Comparison of ENCODE assay signal across 21 mouse cellular contexts in the genomic region with DNA sequence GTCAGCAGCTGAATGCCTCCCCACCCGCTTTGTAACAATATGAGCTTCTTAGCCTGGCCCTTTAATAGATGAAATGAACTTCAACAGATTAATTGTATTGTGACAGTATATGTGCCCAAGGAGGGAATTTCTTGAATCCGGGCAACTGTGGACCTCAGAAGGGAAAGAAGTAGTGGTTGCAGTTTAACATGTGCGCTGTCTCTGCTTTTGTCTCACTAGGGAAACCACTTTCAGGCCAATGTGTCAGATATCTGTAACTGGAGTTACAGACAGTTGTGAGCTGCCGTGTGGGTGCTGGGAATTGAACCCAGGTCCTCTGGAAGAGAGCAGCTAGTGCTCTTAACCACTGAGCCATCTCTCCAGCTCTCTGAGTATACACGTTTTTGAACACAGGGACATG.
DNase-seq lines count a peak whose midpoint lies in the region; ATAC-seq and TF ChIP-seq lines count a peak whose summit lies in the region.
"Had no signal": no experiment of that assay in that cellular context is flagged by ENCODE, and none has a peak within 500 bp of the region (broad histone marks: within the 10 kb centered on the region; RNA-seq: fewer than 3 reads in every experiment).

No protein-coding gene starts in this region.

- H3K4me1 ChIP-seq in forebrain, embryonic 13.5 days = peaks cover 51% of the 10 kb centered on the region
- H3K4me1 ChIP-seq in forebrain, embryonic 14.5 days (ENCODE audit: control insufficient read depth, insufficient read depth, low read length) = peaks cover 23% of the 10 kb centered on the region
- peaks cover 56% of the 10 kb centered on the region for H3K4me1 ChIP-seq in hindbrain, embryonic 10.5 days (replicated peaks)
- no peaks in the 10 kb centered on the region; the same call in 1 of the 2 replicates for H3K4me1 ChIP-seq in hindbrain, postnatal 0 days (ENCODE audit: insufficient read depth, low read length)
- peaks cover 40% of the 10 kb centered on the region for H3K4me1 ChIP-seq in lung, embryonic 15.5 days
- peaks cover 1% of the 10 kb centered on the region for H3K4me1 ChIP-seq in ES-Bruce4 (ENCODE audit: control insufficient read depth, insufficient read depth, low read length)
- H3K4me1 ChIP-seq: liver, embryonic 13.5 days; megakaryocyte, embryonic 14.5 days had no signal

- H3K9me3 ChIP-seq in forebrain, embryonic 13.5 days (replicated peaks) = no peaks in the 10 kb centered on the region
- no peaks in the 10 kb centered on the region for H3K9me3 ChIP-seq in forebrain, embryonic 14.5 days (replicated peaks; ENCODE audit: control insufficient read depth, low read length)
- H3K9me3 ChIP-seq in hindbrain, embryonic 10.5 days = no peaks in the 10 kb centered on the region
- H3K9me3 ChIP-seq in hindbrain, postnatal 0 days (ENCODE audit: low read length) = no peaks in the 10 kb centered on the region
- no peaks in the 10 kb centered on the region for H3K9me3 ChIP-seq in lung, embryonic 15.5 days
- H3K9me3 ChIP-seq in ES-Bruce4 (replicated peaks; ENCODE audit: control insufficient read depth, insufficient read depth, low read length, poor library complexity, severe bottlenecking) = no peaks in the 10 kb centered on the region
- H3K9me3 ChIP-seq: embryonic facial prominence, embryonic 15.5 days; limb, embryonic 13.5 days; liver, embryonic 13.5 days; megakaryocyte, embryonic 14.5 days had no signal

- H3K36me3 ChIP-seq in forebrain, embryonic 13.5 days (ENCODE audit: poor library complexity, severe bottlenecking) = no peaks in the 10 kb centered on the region
- no peaks in the 10 kb centered on the region for H3K36me3 ChIP-seq in forebrain, embryonic 14.5 days (ENCODE audit: control insufficient read depth, insufficient read depth, low read length)
- peaks cover 5% of the 10 kb centered on the region; the same call in 1 of the 2 replicates for H3K36me3 ChIP-seq in hindbrain, embryonic 10.5 days
- H3K36me3 ChIP-seq in hindbrain, postnatal 0 days (ENCODE audit: insufficient read depth, low read length) = no peaks in the 10 kb centered on the region
- no peaks in the 10 kb centered on the region for H3K36me3 ChIP-seq in lung, embryonic 15.5 days
- no peaks in the 10 kb centered on the region for H3K36me3 ChIP-seq in ES-Bruce4 (ENCODE audit: control insufficient read depth, insufficient read depth, low read length, poor library complexity, severe bottlenecking)
- H3K36me3 ChIP-seq: embryonic facial prominence, embryonic 15.5 days; limb, embryonic 13.5 days; liver, embryonic 13.5 days had no signal

- no peak for TF ChIP-seq POLR2A in ES-Bruce4 (IDR thresholded peaks at IDR 0.05; ENCODE audit: insufficient read depth, low read length)

- ATAC-seq in forebrain, embryonic 13.5 days = no peak
- no peak for ATAC-seq in forebrain, embryonic 14.5 days
- no peak for ATAC-seq in hindbrain, postnatal 0 days
- no peak for ATAC-seq in lung, embryonic 15.5 days (ENCODE audit: borderline replicate concordance, extremely low read depth, low FRiP score, low TSS enrichment)

- WGBS in forebrain, embryonic 13.5 days = 50% methylated on average over 5 of the region's 5 CpGs
- 54% methylated on average over 5 of the region's 5 CpGs for WGBS in forebrain, embryonic 14.5 days
- WGBS in hindbrain, embryonic 10.5 days = 74% methylated on average over 5 of the region's 5 CpGs
- WGBS in hindbrain, postnatal 0 days = 71% methylated on average over 5 of the region's 5 CpGs
- 75% methylated on average over 5 of the region's 5 CpGs for WGBS in lung, embryonic 15.5 days

- no peak for TF ChIP-seq EP300 in ES-Bruce4 (IDR thresholded peaks at IDR 0.05; ENCODE audit: insufficient read depth, low read depth, low read length)

- DNase-seq in forebrain, embryonic 14.5 days (ENCODE audit: low spot score) = no peak
- no peak for DNase-seq in hindbrain, embryonic 10.5 days (ENCODE audit: low spot score)
- DNase-seq in hindbrain, postnatal 0 days (ENCODE audit: low spot score) = no peak
- DNase-seq in lung, postnatal 36 days = no peak
- DNase-seq in thymus, postnatal 36 days = no peak
- DNase-seq: adrenal gland, postnatal 36 days; B cell, adult 2 months; gastrocnemius, postnatal 36 days; layer of hippocampus, postnatal 36 days; liver, embryonic 13.5 days; right cerebral cortex, postnatal 4 days; thymus, postnatal 14 days had no signal

- no peaks in the 10 kb centered on the region for H3K27me3 ChIP-seq in forebrain, embryonic 13.5 days
- H3K27me3 ChIP-seq in forebrain, embryonic 14.5 days (replicated peaks; ENCODE audit: control insufficient read depth, insufficient read depth, low read length) = no peaks in the 10 kb centered on the region
- peaks cover 10% of the 10 kb centered on the region for H3K27me3 ChIP-seq in hindbrain, embryonic 10.5 days (ENCODE audit: insufficient read depth, poor library complexity, severe bottlenecking)
- peaks cover 5% of the 10 kb centered on the region; the same call in 1 of the 2 replicates for H3K27me3 ChIP-seq in hindbrain, postnatal 0 days (ENCODE audit: insufficient read depth, low read length)
- peaks cover 3% of the 10 kb centered on the region; the same call in 1 of the 2 replicates for H3K27me3 ChIP-seq in lung, embryonic 15.5 days
- H3K27me3 ChIP-seq in ES-Bruce4 (ENCODE audit: control insufficient read depth, insufficient read depth, low read length, poor library complexity, severe bottlenecking) = no peaks in the 10 kb centered on the region

- TF ChIP-seq CTCF in hindbrain, postnatal 0 days (IDR thresholded peaks at IDR 0.05; ENCODE audit: low read depth) = no peak
- TF ChIP-seq CTCF in ES-Bruce4 (IDR thresholded peaks at IDR 0.05; ENCODE audit: low read depth, low read length) = no peak

- H3K27ac ChIP-seq in forebrain, embryonic 13.5 days = peak overlapping the region; percentile 22
- no peak overlapping the region for H3K27ac ChIP-seq in forebrain, embryonic 14.5 days (ENCODE audit: low read depth, low read length)
- peak overlapping the region; percentile 80 for H3K27ac ChIP-seq in hindbrain, embryonic 10.5 days
- H3K27ac ChIP-seq in hindbrain, postnatal 0 days = no peak overlapping the region
- H3K27ac ChIP-seq in lung, embryonic 15.5 days = 0 out of 2 replicates have a peak overlapping the region, but pooled peaks have one; percentile 21
- H3K27ac ChIP-seq in ES-Bruce4 (ENCODE audit: insufficient read depth, low read length) = peak overlapping the region; percentile 85
- H3K27ac ChIP-seq: embryonic facial prominence, embryonic 15.5 days; hindbrain, embryonic 14.5 days; layer of hippocampus, adult 2 months; limb, embryonic 13.5 days; liver, embryonic 13.5 days had no signal

- H3K4me3 ChIP-seq in forebrain, embryonic 13.5 days = no peak overlapping the region
- no peak overlapping the region for H3K4me3 ChIP-seq in forebrain, embryonic 14.5 days (ENCODE audit: low read depth, low read length)
- H3K4me3 ChIP-seq in hindbrain, embryonic 10.5 days = no peak overlapping the region
- H3K4me3 ChIP-seq in hindbrain, postnatal 0 days (ENCODE audit: low read length) = no peak overlapping the region
- no peak overlapping the region for H3K4me3 ChIP-seq in lung, embryonic 15.5 days
- no peak overlapping the region for H3K4me3 ChIP-seq in ES-Bruce4 (ENCODE audit: low read depth, low read length)
- H3K4me3 ChIP-seq: embryonic facial prominence, embryonic 15.5 days; layer of hippocampus, adult 2 months; limb, embryonic 13.5 days; liver, embryonic 13.5 days; megakaryocyte, embryonic 14.5 days had no signal

- no peak overlapping the region for H3K4me2 ChIP-seq in forebrain, embryonic 13.5 days
- no peak overlapping the region for H3K4me2 ChIP-seq in forebrain, embryonic 14.5 days (ENCODE audit: low read length)
- H3K4me2 ChIP-seq in hindbrain, postnatal 0 days (ENCODE audit: low read depth, low read length) = no peak overlapping the region
- no peak overlapping the region for H3K4me2 ChIP-seq in lung, embryonic 15.5 days
- H3K4me2 ChIP-seq: embryonic facial prominence, embryonic 15.5 days; hindbrain, embryonic 14.5 days; limb, embryonic 13.5 days; liver, embryonic 13.5 days had no signal

- H3K9ac ChIP-seq in forebrain, embryonic 13.5 days = no peak overlapping the region
- H3K9ac ChIP-seq in forebrain, embryonic 14.5 days (ENCODE audit: low read length) = no peak overlapping the region
- H3K9ac ChIP-seq in hindbrain, postnatal 0 days (replicated peaks; ENCODE audit: low read length) = no peak overlapping the region
- no peak overlapping the region for H3K9ac ChIP-seq in lung, embryonic 15.5 days
- H3K9ac ChIP-seq in ES-Bruce4 (ENCODE audit: low read depth, poor library complexity, severe bottlenecking) = no peak overlapping the region
- H3K9ac ChIP-seq: embryonic facial prominence, embryonic 15.5 days; hindbrain, embryonic 14.5 days; limb, embryonic 13.5 days; liver, embryonic 13.5 days; lung, embryonic 14.5 days had no signal

Comparison
In these comparisons a context has a peak if more than half of its experiments do, and no peak if none do; other contexts are left out.
1. H3K27ac ChIP-seq: peak in forebrain, embryonic 13.5 days (single experiment), hindbrain, embryonic 10.5 days (single experiment), lung, embryonic 15.5 days (single experiment) and ES-Bruce4 (single experiment); none in forebrain, embryonic 14.5 days (single experiment) and hindbrain, postnatal 0 days (single experiment).